Mouse (Mus musculus) thymus, adult 2 months (tissue): ENCODE measurements around the gene Glt28d2.

ENCODE experiments used
- CTCF ChIP-seq: fragments of 200-500 bp; IDR thresholded peaks from 2 replicates; pipeline ENCODE4 v1.5.1; 2012; ENCODE audit warnings: mild to moderate bottlenecking, control low read depth, low read length, moderate library complexity, borderline replicate concordance; ENCODE audit not compliant: control insufficient read depth, poor library complexity, insufficient read depth; ENCODE audit errors: extremely low read depth
- POLR2A ChIP-seq: fragments of 200-500 bp; IDR thresholded peaks from 2 replicates; pipeline ENCODE4 v1.6.1; 2012; ENCODE audit warnings: mild to moderate bottlenecking, low read length, control low read depth, moderate library complexity; ENCODE audit not compliant: control insufficient read depth, poor library complexity, insufficient read depth; ENCODE audit errors: extremely low read depth

DNA sequence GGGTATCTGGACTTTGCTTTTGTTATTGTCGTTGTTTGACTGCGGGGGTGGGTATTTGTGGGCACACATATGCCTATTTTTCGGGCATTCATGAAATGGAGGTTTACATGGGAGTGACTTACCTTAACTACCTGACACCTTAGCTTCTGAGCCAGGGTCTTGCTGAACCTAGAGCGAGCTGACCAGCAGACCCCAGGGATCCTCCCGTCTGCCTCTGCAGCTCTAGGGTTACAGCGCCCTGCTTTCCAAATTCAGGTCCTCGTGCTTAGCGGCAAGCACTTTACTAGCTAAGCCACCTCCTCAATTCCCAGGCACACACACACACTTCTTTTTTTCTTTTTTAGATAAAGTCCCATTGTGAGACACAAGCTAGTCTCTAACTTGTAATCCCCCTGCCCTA, 36.0 kb upstream of the Glt28d2 start:
- TF ChIP-seq CTCF (no peak), POLR2A (no peak)
